Mouse (Mus musculus): ENCODE data around the gene Aktip.

Gene Aktip

GRCm38 (mm10) chr8:91190816-91191340 lies 8.9 kb downstream of the Aktip start:
- peak; percentile 35 for DNase-seq (ENCODE audit: low spot score)

GRCm38 (mm10) chr8:91188152-91188551 lies 11.6 kb downstream of the Aktip start:
- no peak for DNase-seq (ENCODE audit: low spot score)

GRCm38 (mm10) chr8:91186372-91186771 lies 13.4 kb downstream of the Aktip start:
- no peak for DNase-seq (ENCODE audit: low spot score)

- DNase-seq (ENCODE audit: low spot score), result no peak
Measured at GRCm38 (mm10) chr8:91177708-91178107, 22.1 kb downstream of the Aktip start.

- DNase-seq (ENCODE audit: low spot score), result no peak
Measured at GRCm38 (mm10) chr8:91176176-91176575, 23.6 kb downstream of the Aktip start.

- no peak for DNase-seq (ENCODE audit: low spot score)
Measured at GRCm38 (mm10) chr8:91171605-91172004, 28.2 kb downstream of the Aktip start.

- DNase-seq (ENCODE audit: low spot score), result no peak
Measured at GRCm38 (mm10) chr8:91170914-91171313, 28.9 kb downstream of the Aktip start.

GRCm38 (mm10) chr8:91170152-91170551 lies 29.6 kb downstream of the Aktip start:
- no peak for DNase-seq (ENCODE audit: low spot score)

GRCm38 (mm10) chr8:91159959-91160800 lies 39.6 kb downstream of the Aktip start:
- no peak for DNase-seq (ENCODE audit: low spot score)

GRCm38 (mm10) chr8:91158617-91159016 lies 41.2 kb downstream of the Aktip start:
- no peak for DNase-seq (ENCODE audit: low spot score)

GRCm38 (mm10) chr8:91154564-91154963 lies 45.2 kb downstream of the Aktip start:
- DNase-seq (ENCODE audit: low spot score), result no peak

GRCm38 (mm10) chr8:91153831-91154230 lies 45.9 kb downstream of the Aktip start:
- DNase-seq (ENCODE audit: low spot score), result no peak

GRCm38 (mm10) chr8:91151531-91151930 lies 48.2 kb downstream of the Aktip start:
- no peak for DNase-seq (ENCODE audit: low spot score)

GRCm38 (mm10) chr8:91149298-91149697 lies 50.5 kb downstream of the Aktip start:
- no peak for DNase-seq (ENCODE audit: low spot score)

- DNase-seq (ENCODE audit: low spot score), result no peak
Measured at GRCm38 (mm10) chr8:91148643-91149178, 51.1 kb downstream of the Aktip start.

GRCm38 (mm10) chr8:91147715-91148114 lies 52.1 kb downstream of the Aktip start:
- peak; percentile 65 for DNase-seq (ENCODE audit: low spot score)

GRCm38 (mm10) chr8:91140828-91141227 lies 58.9 kb downstream of the Aktip start:
- DNase-seq (ENCODE audit: low spot score), result no peak

- DNase-seq (ENCODE audit: low spot score), result peak; percentile 68
Measured at GRCm38 (mm10) chr8:91135308-91136181, 64.2 kb downstream of the Aktip start.

- no peak for DNase-seq (ENCODE audit: low spot score)
Measured at GRCm38 (mm10) chr8:91134659-91135058, 65.1 kb downstream of the Aktip start.

- DNase-seq (ENCODE audit: low spot score), result peak; percentile 100
Measured at GRCm38 (mm10) chr8:91134070-91134475, 65.7 kb downstream of the Aktip start.

GRCm38 (mm10) chr8:91133441-91134069 lies 66.2 kb downstream of the Aktip start:
- DNase-seq (ENCODE audit: low spot score), result no peak

GRCm38 (mm10) chr8:91132731-91133130 lies 67.0 kb downstream of the Aktip start:
- no peak for DNase-seq (ENCODE audit: low spot score)
